15 mouse cellular contexts compared by ENCODE assay signal in genomic region chr14:34428274-34428673, GRCm38 (mm10). TPM values are rescaled to one million over a fixed set of nuclear protein-coding genes. Genes with fewer than 3 reads are reported as not detected.
DNase-seq lines count a peak whose midpoint lies in the region; ATAC-seq and TF ChIP-seq lines count a peak whose summit lies in the region.
"Had no signal": no experiment of that assay in that cellular context is flagged by ENCODE, and none has a peak within 500 bp of the region (broad histone marks: within the 10 kb centered on the region; RNA-seq: fewer than 3 reads in every experiment).

No protein-coding gene starts in this region.

- no peak overlapping the region for H3K4me2 ChIP-seq in intestine, postnatal 0 days (replicated peaks; ENCODE audit: low read depth)
- H3K4me2 ChIP-seq in intestine, embryonic 16.5 days (ENCODE audit: low read depth, low read length) = no peak overlapping the region
- H3K4me2 ChIP-seq in lung, postnatal 0 days (replicated peaks; ENCODE audit: low read depth, low read length) = no peak overlapping the region
- H3K4me2 ChIP-seq: embryonic facial prominence, embryonic 15.5 days; limb, embryonic 15.5 days had no signal

- WGBS in intestine, postnatal 0 days = 96% methylated on average over 3 of the region's 3 CpGs
- 90% methylated on average over 3 of the region's 3 CpGs for WGBS in intestine, embryonic 16.5 days
- WGBS in lung, postnatal 0 days = 93% methylated on average over 3 of the region's 3 CpGs

- no peaks in the 10 kb centered on the region for H3K27me3 ChIP-seq in intestine, postnatal 0 days (replicated peaks; ENCODE audit: control insufficient read depth, insufficient read depth, low read length)
- H3K27me3 ChIP-seq in intestine, embryonic 16.5 days (replicated peaks; ENCODE audit: control insufficient read depth, insufficient read depth, low read length) = no peaks in the 10 kb centered on the region
- no peaks in the 10 kb centered on the region for H3K27me3 ChIP-seq in lung, postnatal 0 days (replicated peaks; ENCODE audit: insufficient read depth, low read length)
- H3K27me3 ChIP-seq: embryonic facial prominence, embryonic 15.5 days; limb, embryonic 15.5 days had no signal

- H3K4me1 ChIP-seq in intestine, postnatal 0 days (replicated peaks; ENCODE audit: control insufficient read depth, insufficient read depth, low read length) = no peaks in the 10 kb centered on the region
- H3K4me1 ChIP-seq in intestine, embryonic 16.5 days (ENCODE audit: control insufficient read depth, insufficient read depth, low read length) = no peaks in the 10 kb centered on the region
- H3K4me1 ChIP-seq in lung, postnatal 0 days (ENCODE audit: insufficient read depth, low read depth, low read length) = no peaks in the 10 kb centered on the region
- H3K4me1 ChIP-seq in cortical plate, adult 2 months (ENCODE audit: control insufficient read depth, insufficient read depth, low read length) = no peaks in the 10 kb centered on the region
- H3K4me1 ChIP-seq: embryonic facial prominence, embryonic 15.5 days; hindbrain, embryonic 10.5 days; limb, embryonic 15.5 days had no signal

- ATAC-seq in intestine, postnatal 0 days = no peak
- ATAC-seq in intestine, embryonic 16.5 days = no peak
- ATAC-seq in lung, postnatal 0 days = no peak

- TF ChIP-seq EP300 in lung, postnatal 0 days (IDR thresholded peaks at IDR 0.05) = no peak

- no peak overlapping the region for H3K4me3 ChIP-seq in intestine, postnatal 0 days (ENCODE audit: low read depth, low read length)
- no peak overlapping the region for H3K4me3 ChIP-seq in intestine, embryonic 16.5 days (ENCODE audit: low read length)
- no peak overlapping the region for H3K4me3 ChIP-seq in lung, postnatal 0 days (ENCODE audit: low read depth, low read length)
- no peak overlapping the region for H3K4me3 ChIP-seq in cortical plate, adult 2 months (ENCODE audit: insufficient read depth, low read length)
- H3K4me3 ChIP-seq: embryonic facial prominence, embryonic 15.5 days; hindbrain, embryonic 10.5 days; limb, embryonic 15.5 days had no signal

- H3K9ac ChIP-seq in intestine, postnatal 0 days (ENCODE audit: low read depth, low read length) = no peak overlapping the region
- H3K9ac ChIP-seq in intestine, embryonic 16.5 days (ENCODE audit: low read depth, low read length) = no peak overlapping the region
- no peak overlapping the region for H3K9ac ChIP-seq in lung, postnatal 0 days (replicated peaks; ENCODE audit: low read depth)
- H3K9ac ChIP-seq: embryonic facial prominence, embryonic 15.5 days; limb, embryonic 15.5 days had no signal

- no peak for TF ChIP-seq POLR2A in cortical plate, adult 2 months (IDR thresholded peaks at IDR 0.05; ENCODE audit: extremely low read depth, insufficient read depth, low read length)

- H3K9me3 ChIP-seq in intestine, postnatal 0 days (ENCODE audit: control insufficient read depth) = no peaks in the 10 kb centered on the region
- no peaks in the 10 kb centered on the region for H3K9me3 ChIP-seq in intestine, embryonic 16.5 days (ENCODE audit: control insufficient read depth, low read length)
- H3K9me3 ChIP-seq in lung, postnatal 0 days (ENCODE audit: low read length) = no peaks in the 10 kb centered on the region
- H3K9me3 ChIP-seq: embryonic facial prominence, embryonic 15.5 days; hindbrain, embryonic 10.5 days; limb, embryonic 15.5 days had no signal

- TF ChIP-seq CTCF in intestine, postnatal 0 days (IDR thresholded peaks at IDR 0.05; ENCODE audit: low read depth) = peak; percentile 48
- TF ChIP-seq CTCF in lung, postnatal 0 days (IDR thresholded peaks at IDR 0.05) = peak; percentile 42
- peak; percentile 8; the same call in 1 of the 2 replicates for TF ChIP-seq CTCF in cortical plate, adult 2 months (IDR thresholded peaks at IDR 0.05; ENCODE audit: extremely low read depth, insufficient read depth, low read length)

- peaks cover 35% of the 10 kb centered on the region for H3K36me3 ChIP-seq in intestine, postnatal 0 days (ENCODE audit: control insufficient read depth, insufficient read depth)
- peaks cover 15% of the 10 kb centered on the region; the same call in 1 of the 2 replicates for H3K36me3 ChIP-seq in intestine, embryonic 16.5 days (ENCODE audit: control insufficient read depth, insufficient read depth, low read length)
- H3K36me3 ChIP-seq in lung, postnatal 0 days (ENCODE audit: insufficient read depth, low read length) = no peaks in the 10 kb centered on the region

- DNase-seq in lung, postnatal 0 days (ENCODE audit: low spot score) = no peak
- DNase-seq in lung, postnatal 14 days = no peak
- peak; percentile 26 for DNase-seq in NIH3T3 (ENCODE audit: low read depth)
- no peak for DNase-seq in urinary bladder, postnatal 10 days (ENCODE audit: low spot score)
- DNase-seq: adrenal gland, postnatal 14 days; cerebellum, adult 11-12 months; cerebellum, postnatal 14 days; right cerebral cortex, postnatal 25 days; thymus, adult 2 months had no signal

- H3K27ac ChIP-seq in intestine, postnatal 0 days (ENCODE audit: low read depth, low read length) = no peak overlapping the region
- no peak overlapping the region for H3K27ac ChIP-seq in intestine, embryonic 16.5 days (ENCODE audit: low read length)
- no peak overlapping the region for H3K27ac ChIP-seq in lung, postnatal 0 days (ENCODE audit: low read length)
- H3K27ac ChIP-seq in cortical plate, adult 2 months (ENCODE audit: insufficient read depth, low read length) = no peak overlapping the region
- H3K27ac ChIP-seq: embryonic facial prominence, embryonic 15.5 days; hindbrain, embryonic 10.5 days; limb, embryonic 15.5 days had no signal

RNA-seq across cellular contexts. Expression of gene Mmrn2, which starts 53.0 kb away (rescaled TPM):
- 5.6 and 5.7 TPM in 2 replicates for polyA plus RNA-seq in intestine, postnatal 0 days (2015; fragmentation: Nextera tagmentation; extraction: Ambion mirVana)
- polyA plus RNA-seq in intestine, embryonic 16.5 days (2015; fragmentation: Nextera tagmentation; extraction: Ambion mirVana) = 7.1 and 7.2 TPM in 2 replicates
- polyA plus RNA-seq in lung, postnatal 0 days (2015; fragmentation: Nextera tagmentation; extraction: Ambion mirVana) = 15.4 and 16.5 TPM in 2 replicates
- polyA plus RNA-seq in cortical plate, adult 2 months (2012; rRNA removed) = 3.2 and 3.4 TPM in 2 replicates

RNA-seq across cellular contexts. Expression of gene Sncg, which starts 53.7 kb away (rescaled TPM):
- 28.9 and 29.3 TPM in 2 replicates for polyA plus RNA-seq in intestine, postnatal 0 days (2015; fragmentation: Nextera tagmentation; extraction: Ambion mirVana)
- polyA plus RNA-seq in intestine, embryonic 16.5 days (2015; fragmentation: Nextera tagmentation; extraction: Ambion mirVana) = 35.5 and 37.9 TPM in 2 replicates
- polyA plus RNA-seq in lung, postnatal 0 days (2015; fragmentation: Nextera tagmentation; extraction: Ambion mirVana) = 2.1 and 2.2 TPM in 2 replicates
- polyA plus RNA-seq in cortical plate, adult 2 months (2012; rRNA removed) = 6.1 and 9.1 TPM in 2 replicates
